Mouse (Mus musculus) bone marrow macrophage, adult 2 months (primary cell): ENCODE measurements at regions not wholly inside any gene's neighbourhood (a gene's known extent, or its start where the extent isn't known, plus 50 kb on each side); places are given as distances from the start of the nearest gene placed in this dataset.

Source experiments
- H3K27ac ChIP-seq: 2 replicates; pipeline ENCODE4 v1.5.1; 2012; ENCODE audit warnings: low read depth, low read length; ENCODE audit not compliant: insufficient read depth
- H3K4me1 ChIP-seq: 2 replicates; pipeline ENCODE4 v1.6.1; 2012; ENCODE audit warnings: low read length; ENCODE audit not compliant: control insufficient read depth, insufficient read depth
- H3K4me3 ChIP-seq: 2 replicates; pipeline ENCODE4 v1.5.1; 2012; ENCODE audit warnings: mild to moderate bottlenecking, low read length, moderate library complexity; ENCODE audit not compliant: insufficient read depth
- CTCF ChIP-seq: IDR thresholded peaks from 2 replicates; pipeline ENCODE4 v1.5.1; 2012; ENCODE audit warnings: low read depth, mild to moderate bottlenecking, low read length, moderate library complexity
- POLR2A ChIP-seq: IDR thresholded peaks from 2 replicates; pipeline ENCODE4 v1.6.1; 2012; ENCODE audit warnings: mild to moderate bottlenecking, low read depth, low read length, borderline replicate concordance

GRCm38 (mm10) chr13:41694749-41695419 is 89.2 kb downstream of the Tmem170b start:
- no peak overlapping the region for H3K4me3 ChIP-seq
- no peak overlapping the region for H3K27ac ChIP-seq
- H3K4me1 ChIP-seq, result no peaks in the 10 kb centered on the region
- TF ChIP-seq CTCF, result no peak

DNA sequence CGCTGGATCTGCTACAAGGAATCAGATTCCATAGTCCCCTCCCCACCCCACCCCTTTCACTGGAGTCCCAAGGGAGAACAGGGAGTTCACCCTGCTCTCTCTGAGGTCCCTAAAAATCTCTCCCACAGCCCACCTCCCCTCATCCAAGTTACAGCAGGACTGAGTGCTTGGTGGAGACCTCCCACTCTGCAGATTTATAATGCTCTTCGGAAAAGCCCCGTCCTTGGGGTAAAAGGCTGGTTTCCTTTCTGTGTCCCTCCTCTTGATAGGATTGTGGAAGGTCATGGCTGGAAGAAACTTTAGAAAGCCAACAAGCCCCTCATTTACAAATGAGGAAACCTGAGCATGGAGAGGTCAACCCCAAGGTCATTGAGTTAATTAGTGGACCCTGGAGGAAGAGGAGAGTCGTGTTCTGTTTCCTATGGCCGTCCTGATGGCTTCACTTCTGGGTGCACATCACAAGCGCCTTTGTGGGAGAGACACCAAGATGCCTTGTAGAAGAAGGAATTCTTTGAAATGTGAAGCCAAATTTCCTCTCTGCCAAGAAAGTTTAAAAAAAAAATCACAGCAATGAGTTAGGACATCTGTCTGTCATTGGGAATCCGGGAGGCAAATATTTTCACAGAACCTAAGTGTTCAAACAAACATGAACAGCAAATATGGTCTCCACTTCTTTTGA is 91.2 kb downstream of the Tmem170b start:
- TF ChIP-seq CTCF, result no peak
- TF ChIP-seq POLR2A, result no peak
- Histone ChIP-seq H3K27ac (no peak overlapping the region), H3K4me3 (no peak overlapping the region), H3K4me1 (no peaks in the 10 kb centered on the region)

DNA sequence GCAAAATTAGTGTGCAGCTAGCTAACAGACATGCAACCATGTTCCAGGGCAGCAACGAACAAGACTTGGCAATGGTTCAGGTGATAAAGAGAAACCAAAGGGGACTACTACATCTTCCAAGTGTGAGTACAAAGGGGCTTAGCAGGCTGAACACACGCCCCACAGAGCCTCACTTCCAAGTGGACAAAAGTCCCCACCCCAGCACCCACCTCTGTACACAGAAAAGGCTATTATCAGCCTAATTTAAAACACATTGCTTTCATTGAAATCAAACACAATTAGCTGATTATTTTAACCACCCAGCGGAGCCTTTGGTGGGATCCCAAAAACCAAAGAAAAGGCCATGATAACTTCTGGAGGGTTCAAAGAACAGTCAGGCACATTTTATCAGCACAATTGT is 95.6 kb downstream of the Tmem170b start:
- TF ChIP-seq CTCF (no peak), POLR2A (no peak)

GRCm38 (mm10) chr13:41701829-41702231 is 96.1 kb downstream of the Tmem170b start:
- Histone ChIP-seq H3K4me3 (no peak overlapping the region), H3K4me1 (no peaks in the 10 kb centered on the region), H3K27ac (no peak overlapping the region)
- TF ChIP-seq CTCF (no peak), POLR2A (no peak)

More for the DNA sequence above, 95.6 kb downstream of the Tmem170b start:
- Histone ChIP-seq H3K4me1 (no peaks in the 10 kb centered on the region), H3K4me3 (no peak overlapping the region), H3K27ac (no peak overlapping the region)

- no peak for TF ChIP-seq CTCF
- no peak for TF ChIP-seq POLR2A
These were observed 97.5 kb downstream of the Tmem170b start for GRCm38 (mm10) chr13:41703196-41703595.

GRCm38 (mm10) chr13:41703618-41704017 is 97.9 kb downstream of the Tmem170b start:
- no peak overlapping the region for H3K27ac ChIP-seq
- H3K4me1 ChIP-seq, result no peaks in the 10 kb centered on the region
- H3K4me3 ChIP-seq, result no peak overlapping the region
- no peak for TF ChIP-seq CTCF
- TF ChIP-seq POLR2A, result no peak

More at GRCm38 (mm10) chr13:41703196-41703595, 97.5 kb downstream of the Tmem170b start:
- Histone ChIP-seq H3K27ac (no peak overlapping the region), H3K4me3 (no peak overlapping the region), H3K4me1 (no peaks in the 10 kb centered on the region)

DNA sequence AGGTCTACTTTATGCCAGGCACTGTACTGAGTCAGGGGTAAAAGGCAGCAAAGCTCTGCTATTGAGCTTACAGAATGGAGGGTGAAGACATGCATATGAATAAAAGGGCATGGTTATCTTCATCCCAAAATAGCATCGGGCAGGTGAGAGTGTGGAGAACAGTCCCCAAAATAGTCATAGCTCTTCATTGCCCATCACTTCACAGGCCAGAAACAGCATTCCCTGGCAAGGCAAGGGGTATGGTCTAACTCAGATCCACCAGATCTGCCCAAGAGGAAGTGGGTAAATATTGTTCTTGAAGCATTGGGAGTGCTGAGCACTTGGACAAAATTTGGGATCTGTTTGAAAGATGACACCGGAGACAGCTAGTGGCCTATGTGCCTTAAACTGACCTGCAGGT is 99.1 kb downstream of the Tmem170b start:
- no peaks in the 10 kb centered on the region for H3K4me1 ChIP-seq
- no peak overlapping the region for H3K4me3 ChIP-seq
- H3K27ac ChIP-seq, result no peak overlapping the region
- TF ChIP-seq POLR2A (no peak), CTCF (no peak)

- H3K27ac ChIP-seq, result no peak overlapping the region
- no peak overlapping the region for H3K4me3 ChIP-seq
- TF ChIP-seq CTCF, result no peak
- no peak for TF ChIP-seq POLR2A
- no peaks in the 10 kb centered on the region for H3K4me1 ChIP-seq
These were observed 99.9 kb downstream of the Tmem170b start for GRCm38 (mm10) chr13:41705636-41706035.

DNA sequence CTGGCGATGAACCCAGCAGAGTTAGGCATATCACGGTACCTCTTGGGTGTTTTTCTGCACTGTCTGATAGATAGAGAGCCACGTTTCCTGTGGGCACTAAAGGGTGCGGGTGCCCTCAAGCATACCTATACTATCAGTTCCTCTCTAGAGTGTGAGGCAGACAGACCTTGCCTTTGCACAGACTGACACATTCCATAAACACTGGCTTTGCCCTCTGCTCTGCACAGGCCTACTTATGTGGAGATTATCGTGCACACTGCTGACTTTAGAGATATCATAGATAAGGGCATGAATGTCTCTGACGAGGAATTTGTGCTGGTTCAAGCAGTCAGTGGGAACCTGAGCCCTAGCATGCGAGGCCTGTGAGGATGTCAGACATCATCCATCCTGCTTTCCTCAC is 102.1 kb downstream of the Tmem170b start:
- no peaks in the 10 kb centered on the region for H3K4me1 ChIP-seq
- no peak overlapping the region for H3K27ac ChIP-seq
- no peak overlapping the region for H3K4me3 ChIP-seq
- no peak for TF ChIP-seq CTCF
- TF ChIP-seq POLR2A, result no peak

DNA sequence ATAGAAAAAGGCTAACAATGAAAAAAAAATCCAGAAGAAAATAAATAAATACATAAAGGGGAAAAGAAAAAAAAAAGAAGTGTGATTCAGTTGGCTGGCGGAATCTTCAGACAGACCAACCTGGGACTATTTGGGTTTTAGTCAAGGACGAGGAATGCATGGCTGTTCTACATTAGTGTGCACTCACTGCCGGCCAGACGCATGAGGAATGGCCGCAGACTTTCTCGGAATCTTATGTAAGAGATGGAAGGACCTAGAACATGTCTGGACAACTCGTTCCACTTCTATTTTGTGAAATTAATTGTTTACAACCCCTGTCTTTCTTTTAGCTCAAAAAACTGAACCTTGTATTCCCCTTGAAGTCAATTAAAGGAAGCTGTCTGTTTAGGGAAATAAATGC is 103.4 kb downstream of the Tmem170b start:
- no peak overlapping the region for H3K4me3 ChIP-seq
- no peak overlapping the region for H3K27ac ChIP-seq
- H3K4me1 ChIP-seq, result no peaks in the 10 kb centered on the region
- TF ChIP-seq POLR2A, result no peak
